Mouse (Mus musculus): ENCODE data around the gene Palm2.

Gene Palm2

GRCm38 (mm10) chr4:57569711-57570110 is 135.7 kb downstream of the Palm2 start:
- no peak for DNase-seq (ENCODE audit: low spot score)

DNA sequence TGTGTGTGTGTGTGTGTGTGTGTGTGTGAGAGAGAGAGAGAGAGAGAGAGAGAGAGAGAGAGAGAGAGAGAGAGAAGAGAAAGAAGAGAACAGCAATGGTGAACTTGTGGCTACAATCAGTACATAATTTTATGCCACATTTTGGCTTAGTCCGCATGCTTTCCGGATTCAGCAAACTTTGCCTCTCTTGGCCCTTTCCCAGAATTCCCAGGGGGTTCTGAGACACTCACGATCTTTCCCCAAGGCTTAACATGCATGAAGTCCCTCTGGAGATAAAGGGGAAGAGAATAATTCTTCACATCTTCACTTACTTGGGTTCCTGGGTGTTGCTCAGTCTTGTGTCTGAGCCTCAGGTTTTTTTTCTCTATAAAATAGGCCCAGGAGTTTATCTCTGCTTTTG is 136.2 kb downstream of the Palm2 start:
- DNase-seq (ENCODE audit: low spot score), result no peak

GRCm38 (mm10) chr4:57574181-57574580 is 140.1 kb downstream of the Palm2 start:
- DNase-seq (ENCODE audit: low spot score), result no peak

DNA sequence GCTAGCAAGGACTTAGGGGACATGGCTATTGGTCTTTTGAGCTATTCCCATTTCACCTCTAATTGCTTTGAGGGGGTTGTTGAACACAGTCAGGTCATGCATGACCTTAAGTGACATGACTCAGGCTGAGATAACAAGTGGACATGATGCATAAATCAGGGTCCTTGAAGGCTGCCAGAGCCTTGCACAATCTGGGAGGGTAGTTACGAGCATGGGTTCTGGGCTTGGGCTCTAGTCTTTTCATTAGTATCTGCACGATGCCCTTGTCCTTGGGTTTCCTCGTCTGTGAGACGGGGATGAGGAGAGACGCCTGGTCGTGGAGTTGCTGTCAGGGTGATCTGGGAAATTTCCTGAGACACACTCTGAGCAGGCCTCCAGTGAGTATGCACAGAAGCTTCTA is 140.6 kb downstream of the Palm2 start:
- no peak for DNase-seq (ENCODE audit: low spot score)

DNA sequence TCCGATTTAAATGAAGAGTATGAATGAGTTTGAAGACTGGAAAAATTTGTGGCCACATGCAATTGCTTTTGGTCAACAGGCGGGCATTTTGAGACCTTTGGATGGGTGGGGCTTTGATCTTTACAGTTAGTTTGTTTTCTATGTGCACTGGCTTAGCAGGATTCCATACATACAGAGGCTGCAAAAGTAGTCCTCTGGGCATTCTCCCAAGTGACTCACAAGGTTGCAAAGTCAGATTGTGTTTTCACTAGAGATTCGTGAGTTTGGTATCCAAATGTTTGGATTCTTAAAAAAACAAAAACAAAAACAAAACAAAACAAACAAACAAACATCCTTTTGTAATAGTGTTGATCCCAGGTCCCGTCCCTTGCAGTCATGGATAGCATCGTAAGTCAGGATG is 141.6 kb downstream of the Palm2 start:
- DNase-seq (ENCODE audit: low spot score), result no peak

DNA sequence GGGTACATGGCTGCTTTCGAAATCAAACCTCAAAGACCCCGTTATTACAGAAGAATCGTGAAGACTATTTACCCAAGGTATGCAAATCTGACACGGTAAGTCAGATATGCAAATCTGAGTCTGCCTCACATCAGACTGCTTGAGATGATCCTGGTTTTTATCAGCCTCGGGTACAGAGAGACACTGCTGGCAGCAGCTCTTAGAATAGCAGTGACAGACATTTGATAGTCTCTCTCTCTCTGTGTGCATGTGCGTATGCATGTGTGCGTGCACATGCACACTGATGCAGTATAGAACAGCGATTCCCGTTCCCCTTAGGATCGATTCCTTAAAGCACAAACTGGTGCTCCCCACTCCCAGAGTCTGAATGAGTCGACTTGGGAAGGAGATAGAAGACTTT is 142.0 kb downstream of the Palm2 start:
- DNase-seq (ENCODE audit: low spot score), result no peak

- DNase-seq (ENCODE audit: low spot score), result no peak
Measured at GRCm38 (mm10) chr4:57579683-57580082, 145.6 kb downstream of the Palm2 start.

- no peak for DNase-seq (ENCODE audit: low spot score)
Measured at GRCm38 (mm10) chr4:57585281-57585800, 151.3 kb downstream of the Palm2 start.

DNA sequence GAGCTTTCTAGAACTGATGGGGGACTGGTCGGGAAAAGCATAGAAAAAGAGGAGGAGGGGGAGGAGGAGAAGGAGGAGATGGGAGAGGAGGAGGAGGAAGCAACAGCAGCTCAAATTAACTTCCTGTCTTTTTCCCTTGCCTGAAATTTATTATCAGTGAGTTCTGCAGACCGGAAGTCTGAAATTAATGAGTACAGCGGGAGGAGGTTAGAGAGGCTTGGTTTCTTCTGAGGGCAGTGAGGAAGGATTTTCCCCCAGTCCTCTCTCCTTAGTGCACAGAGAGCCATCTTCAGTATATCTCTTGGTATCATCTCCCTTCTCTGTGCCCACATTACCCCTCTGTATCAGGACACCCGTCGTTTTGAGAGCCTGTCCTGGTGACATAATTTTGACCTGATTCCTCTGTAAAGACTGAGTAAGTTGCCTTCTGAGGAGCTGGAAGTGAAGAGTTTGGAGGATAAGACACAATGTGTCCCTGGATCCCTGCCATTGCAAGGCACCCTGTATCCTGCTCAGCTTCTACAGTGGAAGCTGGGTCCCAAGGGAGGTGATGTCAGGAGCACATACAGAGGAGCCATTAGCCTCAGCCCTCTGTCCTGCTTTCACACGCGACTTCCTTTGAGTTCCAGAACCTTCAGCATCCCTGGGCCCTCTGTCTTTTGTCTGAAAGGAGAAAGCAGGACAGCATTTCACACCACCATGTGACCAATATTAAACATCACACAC is 153.0 kb downstream of the Palm2 start:
- DNase-seq (ENCODE audit: low spot score), result no peak

- no peak for DNase-seq (ENCODE audit: low spot score)
Measured at GRCm38 (mm10) chr4:57588356-57588755, 154.3 kb downstream of the Palm2 start.

DNA sequence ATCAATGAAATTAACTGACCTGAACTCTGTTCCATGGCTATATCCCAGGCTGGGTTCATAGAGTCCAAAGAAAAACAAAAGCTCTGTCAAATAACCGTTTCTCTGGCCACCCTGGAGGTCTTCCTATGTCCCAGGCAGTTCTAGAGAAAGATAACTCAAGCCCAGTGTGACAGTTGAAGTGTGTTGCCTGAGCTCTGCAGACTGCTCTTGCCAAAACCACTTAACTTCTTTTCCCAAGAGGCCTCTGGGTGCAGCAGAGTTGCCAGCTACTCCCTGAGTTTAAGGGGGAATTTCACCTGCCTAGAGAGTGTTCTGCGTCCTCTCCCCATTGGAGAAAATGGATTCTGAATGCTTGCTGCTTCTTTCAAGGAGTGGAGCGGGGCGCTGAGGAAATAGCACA is 158.7 kb downstream of the Palm2 start:
- no peak for DNase-seq (ENCODE audit: low spot score)

- DNase-seq (ENCODE audit: low spot score), result no peak
Measured at GRCm38 (mm10) chr4:57599946-57600345, 165.9 kb downstream of the Palm2 start.

- no peak for DNase-seq (ENCODE audit: low spot score)
Measured at GRCm38 (mm10) chr4:57600685-57601457, 166.8 kb downstream of the Palm2 start.

DNA sequence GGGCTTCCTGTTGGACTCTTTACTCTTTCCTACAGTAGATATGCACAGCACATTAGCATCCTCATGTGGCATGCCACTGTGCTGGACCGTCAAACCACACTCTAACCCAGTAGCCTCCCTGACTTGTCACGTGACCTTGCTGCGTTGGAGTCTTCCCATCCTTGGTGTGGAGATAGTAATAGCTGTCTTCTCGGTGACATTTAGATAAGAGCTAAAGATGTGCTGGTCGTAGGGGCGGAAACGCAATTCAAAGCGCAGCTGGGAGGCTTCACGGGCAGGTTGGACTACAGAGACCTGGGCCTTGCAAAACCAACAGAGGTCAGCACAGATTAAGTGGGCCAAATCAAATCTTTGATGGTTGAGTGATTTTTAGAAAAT is 167.4 kb downstream of the Palm2 start:
- DNase-seq (ENCODE audit: low spot score), result no peak

- DNase-seq (ENCODE audit: low spot score), result no peak
Measured at GRCm38 (mm10) chr4:57601903-57602617, 168.0 kb downstream of the Palm2 start.

DNA sequence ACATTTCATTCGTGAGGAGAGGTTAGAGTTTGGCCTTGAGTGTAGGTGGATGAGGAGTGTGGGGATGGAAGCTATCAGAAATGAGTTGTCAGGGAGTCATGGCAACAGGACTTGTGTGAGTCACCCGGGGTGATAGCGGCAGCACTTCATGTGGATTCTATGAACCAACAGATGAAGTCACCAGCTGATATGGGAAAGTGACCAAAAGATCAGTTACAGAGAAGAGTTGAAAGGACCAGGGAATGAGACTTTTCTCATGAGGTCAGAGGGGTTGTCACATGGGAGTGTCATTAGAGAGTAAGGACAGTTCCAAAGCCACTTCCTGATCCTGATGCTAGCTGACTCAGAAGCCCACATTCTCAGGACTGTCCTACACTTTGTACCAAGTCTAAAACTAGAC is 172.2 kb downstream of the Palm2 start:
- no peak for DNase-seq (ENCODE audit: low spot score)

- DNase-seq (ENCODE audit: low spot score), result peak; percentile 50
Measured at GRCm38 (mm10) chr4:57607247-57607942, 173.3 kb downstream of the Palm2 start.

DNA sequence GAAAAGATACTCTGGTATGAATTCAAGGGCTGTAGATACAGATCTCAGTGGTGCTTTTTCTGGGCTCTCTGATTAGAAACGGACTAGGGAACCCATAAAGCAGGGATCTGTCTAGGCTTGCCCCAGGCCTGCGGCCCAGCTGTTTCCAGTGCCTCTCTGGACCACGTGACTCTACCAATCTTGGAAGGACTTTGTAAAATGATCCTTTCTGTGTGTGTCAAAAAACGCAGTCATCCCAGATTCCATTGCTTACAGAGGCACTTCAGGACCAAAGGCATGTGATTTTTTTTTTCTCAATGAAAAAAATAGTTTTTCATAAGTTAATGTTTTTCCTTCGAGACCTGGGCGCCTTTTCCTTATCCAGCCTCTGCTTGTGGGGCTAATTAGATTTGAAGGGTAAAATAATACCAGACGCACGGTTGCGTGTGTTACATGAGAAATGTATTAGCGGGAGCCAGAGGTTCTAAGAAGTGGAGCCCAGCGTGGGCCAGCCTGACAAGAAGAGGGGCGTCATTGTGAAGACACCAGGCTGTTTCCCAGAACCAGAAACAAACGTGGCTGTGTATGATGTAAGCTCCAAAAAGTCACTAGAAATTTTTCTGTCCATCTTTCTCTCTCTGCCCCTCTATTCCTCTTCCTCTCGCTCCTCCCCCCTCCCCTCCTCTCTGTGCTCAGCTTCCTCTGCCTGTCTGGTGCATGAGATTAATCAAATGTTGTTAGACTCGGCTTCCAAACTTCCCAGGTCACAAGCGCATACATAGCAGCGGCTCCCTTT is 177.4 kb downstream of the Palm2 start:
- peak; percentile 15 for DNase-seq (ENCODE audit: low spot score)

- DNase-seq (ENCODE audit: low spot score), result no peak
Measured at GRCm38 (mm10) chr4:57612716-57613115, 178.7 kb downstream of the Palm2 start.

GRCm38 (mm10) chr4:57614686-57615085 is 180.6 kb downstream of the Palm2 start:
- DNase-seq (ENCODE audit: low spot score), result no peak

DNA sequence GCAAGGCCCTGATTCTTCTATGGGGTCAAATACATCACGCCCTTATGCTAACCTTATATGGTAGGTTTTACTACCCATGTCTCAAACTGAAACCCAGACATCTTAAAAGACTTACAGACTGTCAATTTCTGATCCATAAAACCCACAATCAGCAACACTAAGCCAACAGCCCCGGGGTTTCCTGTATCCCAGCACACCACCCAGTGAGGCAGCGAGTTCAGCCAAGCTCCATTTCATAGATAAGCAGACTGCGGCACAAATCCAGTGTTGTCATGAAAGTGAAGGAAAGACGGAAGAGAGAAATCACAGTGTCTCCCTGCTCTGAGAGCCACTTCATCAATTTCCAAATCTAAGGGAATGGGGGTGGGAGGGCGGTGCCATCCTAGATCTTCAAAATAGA is 184.7 kb downstream of the Palm2 start:
- DNase-seq (ENCODE audit: low spot score), result no peak
